Mouse (Mus musculus) small intestine, adult 2 months (tissue): ENCODE measurements around the gene Fam193b.

Source experiments
- CTCF ChIP-seq: fragments of 200-500 bp; IDR thresholded peaks from 2 replicates; pipeline ENCODE4 v1.5.1; 2012; ENCODE audit warnings: low read depth, mild to moderate bottlenecking, control low read depth, inconsistent platforms, low read length, moderate library complexity, mixed read lengths; ENCODE audit not compliant: insufficient replicate concordance, insufficient read length; ENCODE audit errors: extremely low read depth
- POLR2A ChIP-seq: fragments of 200-500 bp; IDR thresholded peaks from 2 replicates; pipeline ENCODE4 v1.6.1; 2012; ENCODE audit warnings: low read depth, mild to moderate bottlenecking, control low read depth, inconsistent platforms, low read length, moderate library complexity

GRCm38 (mm10) chr13:55543447-55543846 is 27.5 kb downstream of the Fam193b start:
- TF ChIP-seq POLR2A (no peak), CTCF (no peak)
